Mouse (Mus musculus) forebrain, embryonic 14.5 days (tissue): ENCODE data around the gene Ifit2. TPM values are rescaled to one million over a fixed set of nuclear protein-coding genes. Genes with fewer than 3 reads are reported as not detected.
"Not testable (repeated sequence)": the region's sequence is repeated elsewhere in the genome, so short reads cannot be mapped to it uniquely, and the experiment has no call there.

ENCODE experiments used
- ATAC-seq: fragments of 200-750 bp; cut with Nextera tagmentation; 2 replicates; pipeline ENCODE4 v1.8.0; 2017; ENCODE audit warnings: mild to moderate bottlenecking, moderate library complexity
- DNase-seq: peaks from one replicate; pipeline ENCODE4 v3.0.0-alpha.2; 2015; ENCODE audit warnings: low spot score
- H3K27ac ChIP-seq: fragments of 300-500 bp; sonication (generic); 2 replicates; pipeline ENCODE4 v1.5.1; 2014; ENCODE audit warnings: low read depth, mild to moderate bottlenecking, control low read depth, low read length, moderate library complexity
- H3K27me3 ChIP-seq: fragments of 300-500 bp; sonication (generic); replicated peaks from 2 replicates; pipeline ENCODE4 v1.6.1; 2014; ENCODE audit warnings: low read length, control low read depth, mixed read lengths; ENCODE audit not compliant: control insufficient read depth, insufficient read depth
- H3K36me3 ChIP-seq: fragments of 300-500 bp; sonication (generic); 2 replicates; pipeline ENCODE4 v1.6.1; 2014; ENCODE audit warnings: low read length, control low read depth; ENCODE audit not compliant: control insufficient read depth, insufficient read depth
- H3K4me1 ChIP-seq: fragments of 300-500 bp; sonication (generic); 2 replicates; pipeline ENCODE4 v1.6.1; 2014; ENCODE audit warnings: antibody characterized with exemption, low read length, control low read depth; ENCODE audit not compliant: control insufficient read depth, insufficient read depth
- H3K4me2 ChIP-seq: fragments of 300-500 bp; sonication (generic); 2 replicates; pipeline ENCODE4 v1.6.1; 2014; ENCODE audit warnings: mild to moderate bottlenecking, control low read depth, low read length
- H3K4me3 ChIP-seq: fragments of 300-500 bp; sonication (generic); 2 replicates; pipeline ENCODE4 v1.5.1; 2014; ENCODE audit warnings: low read depth, low read length, control low read depth
- H3K9ac ChIP-seq: fragments of 300-500 bp; sonication (generic); 2 replicates; pipeline ENCODE4 v1.6.1; 2014; ENCODE audit warnings: mild to moderate bottlenecking, low read length, control low read depth, moderate library complexity
- H3K9me3 ChIP-seq: fragments of 300-500 bp; sonication (generic); replicated peaks from 2 replicates; pipeline ENCODE4 v1.6.1; 2016; ENCODE audit warnings: low read length, control low read depth, mixed read lengths; ENCODE audit not compliant: control insufficient read depth
- WGBS: fragments of 180-500 bp; shearing (Covaris S2); extraction: QIAGEN DNeasy Blood & Tissue Kit; methylation state at CpG from one replicate; pipeline ENCODE4 v1.1.7; 2014; 5-methylcytosine and 5-hydroxymethylcytosine counted together
- polyA plus RNA-seq: library from polyadenylated mRNA; unstranded; fragments of >200 nt; fragmentation: Nextera tagmentation; extraction: Ambion mirVana; gene quantifications from 2 replicates; pipeline ENCODE4 v1.2.1, GENCODE M21; 2014

Gene Ifit2
- polyA plus RNA-seq, 1 experiment from 2014 or later: 8.3 TPM

DNA sequence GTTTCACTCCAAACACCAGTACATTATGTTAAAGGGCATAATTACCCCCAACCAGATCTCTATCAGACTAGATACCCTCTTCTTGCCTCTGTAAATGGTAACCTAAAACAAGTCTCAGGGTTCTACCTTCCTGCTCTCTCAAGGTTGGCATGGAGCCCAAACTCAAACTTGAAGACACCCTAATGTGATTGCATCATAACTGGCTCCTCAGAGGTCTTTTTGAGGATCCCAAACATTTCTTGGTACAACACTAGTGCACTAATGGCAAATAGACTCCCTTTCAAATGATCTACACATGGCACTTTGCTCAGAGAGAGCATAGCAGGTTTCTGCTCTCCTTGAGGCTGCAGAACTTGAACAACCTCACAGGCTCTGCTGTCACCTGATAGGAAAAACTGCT, 46.3 kb downstream of the Ifit2 start:
- Histone ChIP-seq H3K4me3 (no peak overlapping the region), H3K9me3 (no peaks in the 10 kb centered on the region), H3K27ac (no peak overlapping the region), H3K27me3 (no peaks in the 10 kb centered on the region), H3K4me2 (no peak overlapping the region), H3K36me3 (no peaks in the 10 kb centered on the region), H3K4me1 (no peaks in the 10 kb centered on the region), H3K9ac (no peak overlapping the region)
- ATAC-seq: no peak
- no peak for DNase-seq

DNA sequence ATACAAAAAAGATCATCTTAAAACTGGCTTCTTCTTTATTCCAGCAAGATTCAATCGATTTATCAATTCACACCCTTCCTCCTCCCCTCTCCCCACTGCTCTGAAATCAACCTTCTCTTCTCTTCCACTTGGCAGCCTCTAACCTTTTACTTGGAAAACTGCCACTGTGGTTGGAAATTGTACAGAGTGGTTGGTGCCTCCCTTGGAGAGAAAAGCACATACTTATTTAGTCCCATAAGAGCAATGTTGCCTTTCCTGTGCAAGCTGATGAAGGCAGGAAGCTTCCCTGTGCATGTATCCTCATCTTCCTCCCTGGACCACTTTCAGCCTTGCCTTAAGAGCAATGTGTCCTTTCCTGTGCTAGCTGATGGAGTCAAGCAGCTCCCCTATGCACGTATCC, 47.8 kb downstream of the Ifit2 start:
- peak; percentile 78 for DNase-seq
- peak; percentile 61; the same call in 1 of the 2 replicates for ATAC-seq
- Histone ChIP-seq H3K9me3 (no peaks in the 10 kb centered on the region), H3K4me3 (no peak overlapping the region), H3K4me1 (no peaks in the 10 kb centered on the region), H3K36me3 (no peaks in the 10 kb centered on the region), H3K27ac (no peak overlapping the region), H3K9ac (no peak overlapping the region), H3K27me3 (no peaks in the 10 kb centered on the region), H3K4me2 (no peak overlapping the region)
- 77% methylated on average over 2 of the region's 2 CpGs for WGBS

DNA sequence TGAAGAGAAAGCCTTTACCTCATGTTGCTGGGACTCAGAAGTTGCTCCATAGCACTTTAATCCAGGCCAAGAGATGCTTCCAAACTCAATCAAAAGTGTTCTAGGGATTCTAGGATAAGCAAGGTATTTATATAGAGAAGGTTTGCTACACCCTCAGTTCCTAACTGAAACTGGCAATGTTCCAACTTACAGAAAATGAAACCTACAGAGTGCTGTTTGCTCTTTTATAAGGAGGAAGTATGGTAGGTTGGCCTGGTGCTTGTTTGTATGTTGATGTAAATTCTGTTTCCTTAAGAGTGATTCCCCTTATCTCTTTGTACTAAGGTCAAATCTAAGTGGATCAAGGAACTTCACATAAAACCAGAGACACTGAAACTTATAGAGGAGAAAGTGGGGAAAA, 48.8 kb downstream of the Ifit2 start:
- not testable (repeated sequence) for H3K4me1 ChIP-seq, H3K4me3 ChIP-seq, H3K27ac ChIP-seq, H3K36me3 ChIP-seq, ATAC-seq, H3K9ac ChIP-seq, H3K27me3 ChIP-seq, DNase-seq, H3K4me2 ChIP-seq, H3K9me3 ChIP-seq

DNA sequence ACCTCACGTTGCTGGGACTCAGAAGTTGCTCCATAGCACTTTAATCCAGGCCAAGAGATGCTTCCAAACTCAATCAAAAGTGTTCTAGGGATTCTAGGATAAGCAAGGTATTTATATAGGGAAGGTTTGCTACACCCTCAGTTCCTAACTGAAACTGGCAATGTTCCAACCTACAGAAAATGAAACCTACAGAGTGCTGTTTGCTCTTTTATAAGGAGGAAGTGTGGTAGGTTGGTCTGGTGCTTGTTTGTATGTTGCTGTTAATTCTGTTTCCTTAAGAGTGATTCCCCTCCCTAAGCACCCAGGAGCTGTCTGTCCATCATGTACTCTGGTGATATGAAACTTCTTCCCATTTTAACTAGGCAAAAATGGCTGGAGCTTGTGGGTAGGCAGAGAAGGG, 51.4 kb downstream of the Ifit2 start, which contains the start of gene Ifit1bl1:
TSS of gene Ifit1bl1 (minus strand) at position 69 of the 400 bp plus-strand sequence.
- H3K9me3 ChIP-seq, H3K9ac ChIP-seq, H3K27me3 ChIP-seq, H3K36me3 ChIP-seq, H3K27ac ChIP-seq, H3K4me1 ChIP-seq, H3K4me2 ChIP-seq, DNase-seq, ATAC-seq, H3K4me3 ChIP-seq: not testable (repeated sequence)
- WGBS: 43% methylated on average over 1 of the region's 1 CpGs

DNA sequence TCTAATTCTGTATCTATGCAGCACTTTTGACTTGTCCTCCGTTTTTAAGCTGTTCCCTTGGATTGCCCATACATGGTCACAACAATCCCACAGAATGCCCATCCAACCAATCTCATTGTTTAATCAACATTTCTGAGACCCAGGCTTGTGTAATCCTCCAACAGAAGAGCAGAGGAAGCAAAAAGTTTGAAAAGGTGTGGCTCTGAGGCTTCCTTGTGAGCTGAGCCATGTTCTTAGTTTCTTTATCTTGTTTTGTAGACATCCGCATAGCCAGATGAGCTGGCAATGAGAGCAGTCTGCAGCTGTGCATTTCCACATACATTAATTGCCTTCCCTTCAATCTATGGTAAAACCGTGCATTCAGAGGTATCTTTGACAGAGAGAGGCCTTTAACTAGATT, 55.0 kb downstream of the Ifit2 start:
- Histone ChIP-seq H3K9ac (no peak overlapping the region), H3K4me3 (no peak overlapping the region), H3K4me2 (no peak overlapping the region), H3K4me1 (no peaks in the 10 kb centered on the region), H3K9me3 (no peaks in the 10 kb centered on the region), H3K27ac (no peak overlapping the region), H3K36me3 (no peaks in the 10 kb centered on the region), H3K27me3 (no peaks in the 10 kb centered on the region)
- DNase-seq (no peak), ATAC-seq (no peak)
- 85% methylated on average over 3 of the region's 3 CpGs for WGBS

DNA sequence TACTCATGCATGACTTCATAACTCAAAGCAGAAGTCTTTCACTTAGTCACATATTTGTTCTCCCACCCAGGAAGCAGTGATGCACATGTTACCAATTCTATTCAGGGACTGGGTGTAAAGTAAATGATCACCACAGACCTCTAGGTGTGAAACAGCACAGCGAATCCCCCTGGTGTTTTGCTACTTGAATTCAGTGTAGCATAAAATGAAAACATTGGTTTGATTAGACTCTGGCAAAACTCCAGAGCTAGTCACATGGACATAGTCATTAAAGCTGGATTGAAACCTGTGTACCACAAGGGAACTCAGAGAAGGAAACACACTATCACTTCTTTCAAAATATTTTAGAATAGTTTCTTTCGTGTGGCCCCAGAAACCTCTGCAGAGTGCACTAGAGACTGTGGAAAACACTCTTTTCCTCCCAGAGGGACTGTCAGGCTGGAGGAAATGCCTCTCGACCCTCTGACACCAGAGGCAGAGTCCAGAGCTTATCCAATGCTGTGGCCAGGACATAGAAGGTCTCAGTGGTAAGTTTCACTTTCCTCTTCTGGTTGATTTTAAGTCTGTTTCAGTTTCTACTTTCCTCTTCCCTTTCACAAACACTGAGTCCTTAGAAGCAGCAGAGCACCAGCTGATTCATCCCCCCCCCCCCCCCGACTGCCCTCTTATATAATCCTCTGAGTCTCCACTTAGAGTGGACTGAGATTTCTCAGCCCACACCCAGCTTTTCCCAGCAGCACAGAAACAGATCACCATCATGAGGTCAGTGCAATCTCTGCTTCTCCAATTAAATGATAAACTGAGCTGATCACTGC, 57.0 kb downstream of the Ifit2 start, which contains the start of gene Ifit3b:
TSS of gene Ifit3b (plus strand) at position 734 of the 815 bp plus-strand sequence.
- DNase-seq (peak; percentile 58), ATAC-seq (peak; percentile 62)
- H3K9me3 ChIP-seq, H3K9ac ChIP-seq, H3K27ac ChIP-seq, H3K4me3 ChIP-seq, H3K27me3 ChIP-seq, H3K4me2 ChIP-seq, H3K36me3 ChIP-seq, H3K4me1 ChIP-seq: not testable (repeated sequence)
- WGBS: 38% methylated on average over 4 of the region's 4 CpGs

DNA sequence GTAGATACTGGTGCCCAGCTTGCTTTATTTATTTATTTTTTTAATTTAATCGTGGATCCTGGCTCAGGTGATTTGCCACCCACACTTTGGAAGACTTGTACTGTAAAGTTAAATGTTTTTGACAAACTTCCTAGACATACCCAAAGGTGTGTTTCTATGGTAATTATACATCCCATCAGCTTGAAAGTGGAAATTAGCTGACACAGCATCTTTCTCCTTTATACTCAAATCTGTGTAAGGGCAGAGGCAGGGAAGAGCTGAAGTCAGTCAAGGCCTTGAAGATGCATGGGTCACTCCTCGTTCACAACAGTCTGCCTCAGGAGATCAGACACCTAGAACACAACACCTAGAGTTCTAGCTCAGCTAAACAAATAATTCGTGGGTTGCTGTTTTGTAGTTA, 59.6 kb downstream of the Ifit2 start:
- not testable (repeated sequence) for H3K27ac ChIP-seq, H3K4me2 ChIP-seq, H3K9me3 ChIP-seq, H3K27me3 ChIP-seq, H3K36me3 ChIP-seq, H3K9ac ChIP-seq, H3K4me3 ChIP-seq, H3K4me1 ChIP-seq, ATAC-seq, DNase-seq
- 78% methylated on average over 3 of the region's 3 CpGs for WGBS

DNA sequence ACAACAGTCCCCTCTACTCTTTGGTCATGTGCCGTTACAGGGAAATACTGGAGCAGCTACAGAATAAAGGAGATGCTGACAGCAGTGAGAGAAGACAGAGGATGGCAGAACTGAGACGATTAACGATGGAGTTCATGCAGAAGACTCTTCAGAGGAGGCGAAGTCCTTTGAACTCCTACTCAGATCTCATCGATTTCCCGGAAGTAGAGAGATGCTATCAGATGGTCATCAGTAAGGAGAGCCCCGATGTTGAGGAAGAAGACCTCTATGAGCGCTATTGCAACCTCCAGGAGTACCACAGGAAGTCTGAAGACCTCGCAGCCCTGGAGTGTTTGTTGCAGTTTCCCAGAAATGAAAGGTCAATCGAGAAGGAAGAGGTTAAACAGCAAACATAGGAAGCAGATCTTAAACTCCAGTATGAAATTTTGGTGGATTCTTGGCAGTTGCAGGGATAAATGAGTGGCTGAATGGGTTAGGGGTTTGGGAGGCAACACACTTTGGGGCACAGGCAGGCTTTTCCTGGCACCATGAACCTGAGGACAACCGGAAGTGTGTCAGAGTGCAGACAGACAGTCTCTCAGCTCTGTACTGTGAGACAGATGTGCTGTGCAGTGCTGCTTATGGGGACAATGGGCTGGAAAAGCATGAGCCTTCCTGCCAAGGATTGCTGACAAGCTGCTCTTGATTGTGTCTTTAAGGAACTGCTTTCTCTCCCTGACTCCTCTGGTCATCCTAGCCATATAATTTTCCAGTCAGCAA, 61.9 kb downstream of the Ifit2 start:
- H3K4me2 ChIP-seq, H3K4me3 ChIP-seq, H3K36me3 ChIP-seq, DNase-seq, H3K27ac ChIP-seq, ATAC-seq, H3K4me1 ChIP-seq, H3K9me3 ChIP-seq, H3K27me3 ChIP-seq, H3K9ac ChIP-seq: not testable (repeated sequence)
- WGBS: 91% methylated on average over 4 of the region's 11 CpGs

DNA sequence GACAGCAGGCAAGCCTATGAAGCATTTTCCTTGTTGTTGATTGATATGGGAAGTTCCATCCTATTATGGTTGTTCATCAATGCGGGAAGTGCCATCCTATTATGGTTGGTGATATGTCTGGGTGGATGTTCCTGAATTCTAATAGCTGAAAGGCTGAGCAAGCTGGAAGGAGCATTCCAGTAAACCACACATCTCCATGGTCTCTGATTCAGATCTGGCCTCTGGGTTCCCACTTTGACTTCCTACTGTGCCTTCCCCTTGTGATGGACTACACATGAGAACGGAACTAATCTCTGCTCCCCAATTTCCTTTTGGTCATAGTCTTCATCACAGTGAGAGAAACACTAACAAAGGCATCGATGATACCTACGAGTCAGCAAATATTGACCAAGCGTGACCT, 70.4 kb downstream of the Ifit2 start:
- DNase-seq (no peak), ATAC-seq (no peak)
- Histone ChIP-seq H3K4me2 (no peak overlapping the region), H3K36me3 (no peaks in the 10 kb centered on the region), H3K9me3 (no peaks in the 10 kb centered on the region), H3K4me3 (no peak overlapping the region), H3K4me1 (no peaks in the 10 kb centered on the region), H3K27ac (no peak overlapping the region), H3K9ac (no peak overlapping the region), H3K27me3 (no peaks in the 10 kb centered on the region)
- 94% methylated on average over 5 of the region's 5 CpGs for WGBS
